Mouse (Mus musculus): Measurements from ENCODE around the gene Pstk.

DNA sequence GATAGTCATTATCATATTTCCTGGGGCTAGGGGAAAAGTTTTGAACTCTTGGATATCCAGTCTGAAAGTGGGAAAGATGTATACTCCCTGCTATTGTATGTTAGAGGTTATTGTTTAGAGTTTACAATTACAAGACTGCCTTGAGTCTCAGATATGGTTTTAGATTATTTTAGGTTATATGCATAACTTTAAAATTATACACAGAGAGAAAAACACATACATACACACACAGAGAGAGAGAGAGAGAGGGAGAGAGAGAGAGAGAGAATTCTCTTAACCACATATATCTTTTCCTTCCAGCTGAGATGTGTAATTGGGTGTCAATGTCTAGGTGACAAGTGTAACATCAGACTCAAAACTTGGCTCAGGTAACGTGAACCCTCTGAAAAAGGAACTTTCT, 37.4 kb upstream of the Pstk start, which contains the start of gene Fam24a:
- no peak for TF ChIP-seq EP300 (IDR thresholded peaks at IDR 0.05; ENCODE audit: insufficient read depth, low read depth, low read length)
- no peak for TF ChIP-seq CTCF (IDR thresholded peaks at IDR 0.05)
- TF ChIP-seq POLR2A (IDR thresholded peaks at IDR 0.05; ENCODE audit: insufficient read depth, low read depth, low read length) = no peak

All from heart, adult 2 months (tissue).